Mouse (Mus musculus) embryonic fibroblast, embryonic 13.5 days (primary cell): Measurements from ENCODE around the gene Fshb.

Experiments used
- CTCF ChIP-seq: IDR thresholded peaks from 2 replicates; pipeline ENCODE4 v1.5.1; 2011; ENCODE audit warnings: mild to moderate bottlenecking, control low read depth, low read length, moderate library complexity, borderline replicate concordance; ENCODE audit not compliant: insufficient read depth
- POLR2A ChIP-seq: IDR thresholded peaks from 2 replicates; pipeline ENCODE4 v1.6.1; 2011; ENCODE audit warnings: low read depth, mild to moderate bottlenecking, control low read depth, low read length, moderate library complexity

DNA sequence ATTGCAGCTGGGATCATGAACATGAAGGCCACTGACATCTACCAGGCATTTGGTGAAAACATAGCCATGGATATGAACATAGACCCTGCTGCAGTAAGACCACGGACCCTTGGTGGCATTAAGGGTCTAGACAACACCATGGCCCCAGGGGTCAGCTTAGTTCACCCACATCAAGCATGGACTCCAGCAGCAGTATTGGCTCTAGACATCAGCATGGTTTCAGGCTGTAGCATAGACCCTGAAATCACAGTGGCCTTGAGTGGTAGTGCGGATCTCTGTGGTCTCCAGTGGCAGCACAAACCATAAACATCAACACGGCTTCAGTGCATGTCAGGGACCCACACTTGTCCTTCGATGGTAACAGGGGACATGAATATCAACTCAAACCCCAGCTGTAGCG is 36.7 kb downstream of the Fshb start:
- no peak for TF ChIP-seq CTCF
- TF ChIP-seq POLR2A, result no peak
